Mouse (Mus musculus) heart, postnatal 0 days (tissue): ENCODE measurements at regions not wholly inside any gene's neighbourhood (a gene's known extent, or its start where the extent isn't known, plus 50 kb on each side); places are given as distances from the start of the nearest gene placed in this dataset.

ENCODE experiments used
- CTCF ChIP-seq: IDR thresholded peaks from 2 replicates; pipeline ENCODE4 v1.5.1; 2016; ENCODE audit warnings: antibody characterized with exemption, control low read depth, low read depth
- EP300 ChIP-seq: IDR thresholded peaks from 2 replicates; pipeline ENCODE4 v1.6.1; 2016; ENCODE audit warnings: antibody characterized with exemption, low read depth

- TF ChIP-seq CTCF (no peak), EP300 (no peak)
Measured at GRCm38 (mm10) chr4:9993871-9994270, 880.4 kb upstream of the 2610301B20Rik start.
